24 mouse cellular contexts compared by ENCODE assay signal in genomic region chr4:57688131-57688530, GRCm38 (mm10). TPM values are rescaled to one million over a fixed set of nuclear protein-coding genes. Genes with fewer than 3 reads are reported as not detected.
DNase-seq lines count a peak whose midpoint lies in the region; ATAC-seq and TF ChIP-seq lines count a peak whose summit lies in the region.
"Had no signal": no experiment of that assay in that cellular context is flagged by ENCODE, and none has a peak within 500 bp of the region (broad histone marks: within the 10 kb centered on the region; RNA-seq: fewer than 3 reads in every experiment).

No protein-coding gene starts in this region.

- H3K9ac ChIP-seq in limb, embryonic 15.5 days, result no peak overlapping the region
- H3K9ac ChIP-seq: embryonic facial prominence, embryonic 13.5 days; forebrain, embryonic 12.5 days; heart, embryonic 15.5 days; hindbrain, embryonic 14.5 days; intestine, embryonic 15.5 days had no signal

- DNase-seq in gastrocnemius, adult 2 months, result no peak
- no peak for DNase-seq in gastrocnemius, adult 18-20 months (ENCODE audit: low spot score)
- peak; percentile 49 to 75 for DNase-seq in heart, adult 9 months (ENCODE audit: low spot score in 2 of 2)
- no peak for DNase-seq in heart, postnatal 14 days
- DNase-seq in limb, embryonic 10.5 days (ENCODE audit: low spot score), result no peak
- DNase-seq: adrenal gland, postnatal 14 days; B cell, adult 2 months; cerebellum, adult 18-20 months; cerebellum, adult 9-11 months; cerebellum, postnatal 36 days; gastrocnemius, postnatal 25 days had no signal

- H3K9me3 ChIP-seq in limb, embryonic 15.5 days, result no peaks in the 10 kb centered on the region
- no peaks in the 10 kb centered on the region for H3K9me3 ChIP-seq in limb, embryonic 10.5 days (replicated peaks)
- H3K9me3 ChIP-seq: embryonic facial prominence, embryonic 13.5 days; forebrain, embryonic 12.5 days; heart, embryonic 15.5 days; hindbrain, embryonic 10.5 days; intestine, embryonic 15.5 days had no signal

- no peak overlapping the region for H3K4me2 ChIP-seq in limb, embryonic 15.5 days
- H3K4me2 ChIP-seq: embryonic facial prominence, embryonic 13.5 days; forebrain, embryonic 12.5 days; heart, embryonic 15.5 days; hindbrain, embryonic 14.5 days; intestine, embryonic 15.5 days had no signal

- peaks cover 14% of the 10 kb centered on the region for H3K36me3 ChIP-seq in limb, embryonic 15.5 days
- peaks cover 6% of the 10 kb centered on the region; the same call in 1 of the 2 replicates for H3K36me3 ChIP-seq in limb, embryonic 10.5 days
- H3K36me3 ChIP-seq: forebrain, embryonic 12.5 days; intestine, embryonic 15.5 days had no signal

- no peak for TF ChIP-seq CTCF in gastrocnemius, adult 2 months (IDR thresholded peaks at IDR 0.05)

- H3K4me1 ChIP-seq in limb, embryonic 15.5 days, result peaks cover 2% of the 10 kb centered on the region; the same call in 1 of the 2 replicates
- H3K4me1 ChIP-seq in limb, embryonic 10.5 days, result peaks cover 40% of the 10 kb centered on the region
- H3K4me1 ChIP-seq in brown adipose tissue, adult 24 weeks (ENCODE audit: control insufficient read depth, insufficient read depth, insufficient read length, low read length), result peaks cover 12% of the 10 kb centered on the region
- H3K4me1 ChIP-seq: intestine, embryonic 15.5 days had no signal

- 76% methylated on average over 9 of the region's 9 CpGs for WGBS in limb, embryonic 15.5 days
- 79% methylated on average over 9 of the region's 9 CpGs for WGBS in limb, embryonic 10.5 days

- H3K27ac ChIP-seq in gastrocnemius, adult 2 months, result peak overlapping the region; percentile 65
- H3K27ac ChIP-seq in limb, embryonic 15.5 days, result 0 out of 2 replicates have a peak overlapping the region, but pooled peaks have one; percentile 5
- no peak overlapping the region for H3K27ac ChIP-seq in limb, embryonic 10.5 days
- peak overlapping the region; percentile 77 for H3K27ac ChIP-seq in brown adipose tissue, adult 24 weeks (replicated peaks; ENCODE audit: low read depth, low read length)
- H3K27ac ChIP-seq: embryonic facial prominence, embryonic 13.5 days; forebrain, embryonic 12.5 days; heart, embryonic 15.5 days; hindbrain, embryonic 10.5 days; hindbrain, embryonic 14.5 days; intestine, embryonic 15.5 days had no signal

- ATAC-seq in limb, embryonic 15.5 days (ENCODE audit: insufficient number of reproducible peaks, low FRiP score, low TSS enrichment, low read depth), result no peak
- ATAC-seq: activated CD4-positive, CD25-positive, alpha-beta regulatory T cell, adult 4 months; CD4-positive, CD25-positive, alpha-beta regulatory T cell, adult 4 months; forebrain, embryonic 16.5 days; intestine, embryonic 15.5 days; Patski had no signal

- no peaks in the 10 kb centered on the region for H3K27me3 ChIP-seq in limb, embryonic 15.5 days
- no peaks in the 10 kb centered on the region for H3K27me3 ChIP-seq in limb, embryonic 10.5 days (ENCODE audit: low read depth, poor library complexity, severe bottlenecking)
- H3K27me3 ChIP-seq: embryonic facial prominence, embryonic 13.5 days; heart, embryonic 15.5 days; intestine, embryonic 15.5 days; Patski had no signal

- intact Hi-C loops in gastrocnemius, adult 2 months (cut with DNase I), result no loop called here
- intact Hi-C loops in heart, postnatal 14 days (cut with DNase I), result no loop called here

- H3K4me3 ChIP-seq in gastrocnemius, adult 2 months, result no peak overlapping the region
- no peak overlapping the region for H3K4me3 ChIP-seq in limb, embryonic 15.5 days
- H3K4me3 ChIP-seq in limb, embryonic 10.5 days, result no peak overlapping the region
- H3K4me3 ChIP-seq in brown adipose tissue, adult 24 weeks (ENCODE audit: insufficient read depth, low read depth, low read length), result no peak overlapping the region
- H3K4me3 ChIP-seq: embryonic facial prominence, embryonic 13.5 days; forebrain, embryonic 12.5 days; heart, embryonic 15.5 days; hindbrain, embryonic 10.5 days; intestine, embryonic 15.5 days had no signal

RNA-seq across cellular contexts. Expression of gene Akap2, which starts 29.3 kb away (rescaled TPM):
- 10 to 100 TPM; 28.3 to 42.6 TPM for total RNA-seq in gastrocnemius, adult 2 months (2021)
- 10 to 100 TPM; 28.7 to 41.5 TPM for total RNA-seq in gastrocnemius, adult 18-20 months (2021)
- total RNA-seq in heart, postnatal 14 days (2021), result 100 to 1,000 TPM; 110 to 116 TPM
- 21.7 and 25.2 TPM in 2 replicates for polyA plus RNA-seq in limb, embryonic 15.5 days (2015; fragmentation: Nextera tagmentation; extraction: Ambion mirVana)
- polyA plus RNA-seq in limb, embryonic 10.5 days (2016; fragmentation: Nextera tagmentation; extraction: Ambion mirVana), result 26.5 and 33.3 TPM in 2 replicates
- polyA plus RNA-seq in brown adipose tissue, adult 24 weeks (2012; ENCODE audit: insufficient read depth, insufficient read length, missing spikeins), result 30.6 and 41.6 TPM in 2 replicates
- total RNA-seq: granulocyte monocyte progenitor cell, adult 5-6 weeks had no signal

Comparison
In these comparisons a context has a peak if more than half of its experiments do, and no peak if none do; other contexts are left out.
1. DNase-seq: peak in heart, adult 9 months (2 of 2); none in gastrocnemius, adult 2 months (single experiment), gastrocnemius, adult 18-20 months (single experiment), heart, postnatal 14 days (0 of 2) and limb, embryonic 10.5 days (single experiment).